Mouse (Mus musculus): ENCODE measurements around the gene Defb48. TPM values are rescaled to one million over a fixed set of nuclear protein-coding genes. Genes with fewer than 3 reads are reported as not detected.

Gene Defb48
- polyA plus RNA-seq, 1 experiment from 2014 or later = not detected

DNA sequence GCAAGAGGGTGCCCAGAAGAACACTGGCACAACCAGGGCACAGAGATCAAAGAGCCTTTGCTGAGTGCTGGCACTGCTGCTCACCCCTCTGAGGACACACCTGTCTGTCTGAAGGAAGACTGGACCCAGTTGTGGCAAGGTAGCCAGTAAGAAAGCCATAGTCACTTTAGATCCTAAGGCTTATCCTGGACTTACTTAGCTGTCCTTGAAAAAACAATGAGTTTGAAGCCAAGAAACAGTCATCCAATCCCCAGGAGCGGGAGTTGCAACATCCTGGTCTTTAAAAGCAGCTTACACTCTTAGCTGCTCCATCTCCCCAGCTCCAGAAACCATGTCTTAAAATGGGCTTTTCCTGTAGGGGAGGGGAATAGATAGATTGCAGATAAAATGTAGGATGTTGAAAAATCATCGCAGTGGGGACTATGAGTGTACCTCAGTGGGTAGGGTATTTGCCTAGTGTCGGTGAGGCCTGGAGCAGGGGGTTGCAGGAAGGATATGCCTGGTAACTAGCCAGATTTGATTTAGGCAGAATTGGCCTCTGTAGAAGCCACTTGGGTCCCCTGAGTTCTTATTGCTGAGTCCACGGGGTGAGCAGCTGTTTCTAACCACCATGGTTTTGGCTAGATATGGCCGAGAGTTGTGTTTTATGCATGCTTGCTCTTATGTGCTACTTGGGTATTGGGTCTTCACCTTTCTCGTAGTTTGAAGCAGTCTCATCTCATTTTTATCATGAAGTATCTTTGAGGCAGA is 47.5 kb downstream of the Defb48 start:
- CTCF ChIA-PET = interaction anchor here (1.3 kb wide), 1 partner anchor 97 kb away, joined by 3 read pairs; no protein-coding TSS in a partner anchor
- no peak for TF ChIP-seq CTCF (IDR thresholded peaks at IDR 0.05)
- in situ Hi-C loops (cut with MboI; ENCODE audit: low pct_unique_long_range_greater_than_20kb) = loop anchor here (5.0 kb wide), 2 partner anchors 55 to 100 kb away; partner anchors contain the start of gene Wdfy2

DNA sequence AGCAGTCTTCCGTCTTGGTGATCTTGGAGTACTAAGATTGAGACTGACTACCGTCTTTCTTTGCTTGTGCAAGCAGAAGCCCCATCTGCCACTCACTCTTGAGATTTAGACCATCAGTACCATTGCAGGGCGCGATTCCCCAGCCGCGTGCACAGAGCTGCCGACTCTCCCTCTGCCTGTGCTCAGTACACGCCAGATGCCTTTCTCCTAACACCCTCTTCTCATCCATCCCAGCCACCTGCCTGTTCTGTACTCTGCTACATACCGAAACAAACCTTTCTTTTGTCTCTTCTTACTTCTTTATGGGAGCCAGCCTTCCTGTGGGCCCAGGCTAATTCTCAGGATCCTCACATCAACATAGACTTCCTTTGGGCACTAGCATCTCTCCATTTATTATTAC is 48.9 kb downstream of the Defb48 start:
- ChIA-PET POLR2A (no interaction called here), CTCF (no interaction called here)
- H3K27me3 ChIP-seq = no peaks in the 10 kb centered on the region
- in situ Hi-C loops (cut with MboI; ENCODE audit: low pct_unique_long_range_greater_than_20kb) = loop anchor here (5.0 kb wide), 2 partner anchors 53 to 98 kb away; partner anchors contain the start of gene Wdfy2
- no peak for TF ChIP-seq CTCF (IDR thresholded peaks at IDR 0.05)
- ATAC-seq (no peak), DNase-seq (ENCODE audit: low read depth, low spot score) (no peak)

More for the DNA sequence above, 47.5 kb downstream of the Defb48 start:
- H3K27me3 ChIP-seq = no peaks in the 10 kb centered on the region
- POLR2A ChIA-PET = no interaction called here
- DNase-seq (ENCODE audit: low read depth, low spot score) (no peak), ATAC-seq (no peak)

DNA sequence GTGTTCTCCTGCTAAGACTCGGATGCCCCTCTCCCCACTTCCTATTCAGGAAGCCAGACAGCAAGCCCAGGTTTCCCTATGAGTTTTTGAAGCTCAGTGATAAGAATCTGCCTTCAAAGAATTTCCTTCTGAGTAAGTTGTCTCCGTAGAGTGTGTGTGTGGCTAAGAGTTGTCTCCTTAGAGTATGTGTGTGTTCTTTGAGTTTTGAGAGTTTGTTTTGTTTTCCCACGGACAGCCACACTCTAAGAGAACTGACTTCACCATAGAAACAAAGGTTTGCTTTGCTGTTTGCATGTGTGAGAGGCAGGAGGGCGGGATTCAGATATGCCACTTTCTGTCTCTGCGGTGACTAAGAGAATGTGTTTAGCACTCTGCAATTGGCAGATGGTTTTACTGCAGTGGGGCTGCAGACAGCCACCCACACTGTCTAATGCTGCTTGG is 56.2 kb downstream of the Defb48 start:
- ATAC-seq (no peak), DNase-seq (ENCODE audit: low read depth, low spot score) (no peak)
- ChIA-PET POLR2A (no interaction called here), CTCF (interaction anchor here (1.6 kb wide), 1 partner anchor 20 kb away, joined by 3 read pairs; no protein-coding TSS in a partner anchor)
- no peaks in the 10 kb centered on the region for H3K27me3 ChIP-seq
- in situ Hi-C loops (cut with MboI; ENCODE audit: low pct_unique_long_range_greater_than_20kb) = no loop called here
- TF ChIP-seq CTCF (IDR thresholded peaks at IDR 0.05) = no peak

Other genes with a start within 250 kb of the Defb48 start
- gene Ints6, start 223.3 kb downstream of the Defb48 start, polyA plus RNA-seq (2021) = 25.6 TPM
- gene Wdfy2, start 146.8 kb downstream of the Defb48 start, polyA plus RNA-seq (2021) = 9.4 TPM
- gene Defb47, start 13.6 kb upstream of the Defb48 start, polyA plus RNA-seq (2021) = 2.2 TPM
- gene Defb43, start 27.3 kb upstream of the Defb48 start, polyA plus RNA-seq (2021) = not detected
- gene Defb42, start 62.5 kb upstream of the Defb48 start, polyA plus RNA-seq (2021) = 0.59 TPM
- not detected for gene Defb30, start 65.5 kb upstream of the Defb48 start, polyA plus RNA-seq (2021)

Measured in Patski (cell line).